Mouse (Mus musculus): ENCODE results near the gene Klk6.
A peak's percentile ranks its signal among the peaks of the same experiment; 100 is the strongest.

- TF ChIP-seq CTCF (IDR thresholded peaks at IDR 0.05; ENCODE audit: low read depth, low read length) (0 out of 2 replicates have a peak, but pooled peaks have one; percentile 18), GATA2 (IDR thresholded peaks at IDR 0.05; ENCODE audit: borderline replicate concordance, low read depth, low read length) (no peak), POLR2AphosphoS5 (IDR thresholded peaks at IDR 0.05; ENCODE audit: insufficient replicate concordance, low read depth, low read length) (no peak), GATA1 (IDR thresholded peaks at IDR 0.05; ENCODE audit: borderline replicate concordance, low read length) (no peak)
Measured at GRCm38 (mm10) chr7:43782275-43783265, 41.7 kb upstream of the Klk6 start.

All from G1E (cell line).